20 mouse cellular contexts compared by ENCODE assay signal in genomic region chr15:78246143-78247116, GRCm38 (mm10). TPM values are rescaled to one million over a fixed set of nuclear protein-coding genes. Genes with fewer than 3 reads are reported as not detected.
DNase-seq lines count a peak whose midpoint lies in the region; ATAC-seq lines count a peak whose summit lies in the region.
"Had no signal": no experiment of that assay in that cellular context is flagged by ENCODE, and none has a peak within 500 bp of the region (broad histone marks: within the 10 kb centered on the region; RNA-seq: fewer than 3 reads in every experiment).

No protein-coding gene starts in this region.

- no peak overlapping the region for H3K27ac ChIP-seq in lung, embryonic 15.5 days
- peak overlapping the region; percentile 26; the same call in 1 of the 2 replicates for H3K27ac ChIP-seq in liver, embryonic 16.5 days (ENCODE audit: low read length)
- H3K27ac ChIP-seq in hindbrain, embryonic 11.5 days (ENCODE audit: low read depth, low read length), result no peak overlapping the region
- H3K27ac ChIP-seq: embryonic facial prominence, embryonic 12.5 days; hindbrain, embryonic 14.5 days; liver, embryonic 14.5 days; midbrain, embryonic 12.5 days had no signal

- peak; percentile 33 for DNase-seq in CD4-positive, CD25-positive, alpha-beta regulatory T cell, adult 2 months (ENCODE audit: low read depth, low spot score)
- DNase-seq in lung, postnatal 10 days, result no peak
- DNase-seq in layer of hippocampus, postnatal 36 days, result no peak
- DNase-seq in hindbrain, embryonic 11.5 days (ENCODE audit: low spot score), result no peak
- DNase-seq: cerebellum, adult 11-12 months; gastrocnemius, postnatal 36 days; kidney, adult 11 months; kidney, postnatal 14 days; layer of hippocampus, adult 9-11 months; thymus, postnatal 14 days had no signal

- no peak overlapping the region for H3K9ac ChIP-seq in lung, embryonic 15.5 days
- peak overlapping the region; percentile 40; the same call in 1 of the 2 replicates for H3K9ac ChIP-seq in liver, embryonic 16.5 days (ENCODE audit: low read depth, low read length)
- H3K9ac ChIP-seq in hindbrain, embryonic 11.5 days (ENCODE audit: low read depth, low read length), result no peak overlapping the region
- H3K9ac ChIP-seq: embryonic facial prominence, embryonic 12.5 days; hindbrain, embryonic 14.5 days; liver, embryonic 14.5 days; midbrain, embryonic 12.5 days had no signal

- peaks cover 12% of the 10 kb centered on the region for H3K4me1 ChIP-seq in lung, embryonic 15.5 days
- no peaks in the 10 kb centered on the region for H3K4me1 ChIP-seq in liver, embryonic 16.5 days (ENCODE audit: control insufficient read depth, low read depth, low read length)
- H3K4me1 ChIP-seq in hindbrain, embryonic 11.5 days (replicated peaks; ENCODE audit: control insufficient read depth, insufficient read depth, low read length), result no peaks in the 10 kb centered on the region
- H3K4me1 ChIP-seq: embryonic facial prominence, embryonic 12.5 days; midbrain, embryonic 12.5 days had no signal

- H3K4me3 ChIP-seq in lung, embryonic 15.5 days, result no peak overlapping the region
- H3K4me3 ChIP-seq in liver, embryonic 16.5 days (ENCODE audit: low read depth, low read length), result peak overlapping the region; percentile 34
- no peak overlapping the region for H3K4me3 ChIP-seq in hindbrain, embryonic 11.5 days (ENCODE audit: low read depth, low read length)
- H3K4me3 ChIP-seq: embryonic facial prominence, embryonic 12.5 days; midbrain, embryonic 12.5 days had no signal

- H3K4me2 ChIP-seq in lung, embryonic 15.5 days, result no peak overlapping the region
- no peak overlapping the region for H3K4me2 ChIP-seq in liver, embryonic 16.5 days (ENCODE audit: low read depth, low read length)
- H3K4me2 ChIP-seq in hindbrain, embryonic 11.5 days (replicated peaks; ENCODE audit: low read depth, low read length), result no peak overlapping the region
- H3K4me2 ChIP-seq: embryonic facial prominence, embryonic 12.5 days; hindbrain, embryonic 14.5 days; midbrain, embryonic 12.5 days had no signal

- WGBS in lung, embryonic 15.5 days, result 42% methylated on average over 18 of the region's 18 CpGs
- WGBS in liver, embryonic 16.5 days (ENCODE audit: insufficient replicate concordance), result 59% methylated on average over 18 of the region's 18 CpGs
- 78% methylated on average over 18 of the region's 18 CpGs for WGBS in hindbrain, embryonic 11.5 days

- H3K27me3 ChIP-seq in lung, embryonic 15.5 days, result no peaks in the 10 kb centered on the region
- H3K27me3 ChIP-seq in liver, embryonic 16.5 days (ENCODE audit: control insufficient read depth, insufficient read depth, low read depth, low read length), result no peaks in the 10 kb centered on the region
- no peaks in the 10 kb centered on the region for H3K27me3 ChIP-seq in hindbrain, embryonic 11.5 days (ENCODE audit: control insufficient read depth, insufficient read depth, low read length)
- H3K27me3 ChIP-seq: embryonic facial prominence, embryonic 12.5 days; midbrain, embryonic 12.5 days had no signal

- no peaks in the 10 kb centered on the region for H3K36me3 ChIP-seq in lung, embryonic 15.5 days
- no peaks in the 10 kb centered on the region for H3K36me3 ChIP-seq in liver, embryonic 16.5 days (ENCODE audit: control insufficient read depth, insufficient read depth)
- no peaks in the 10 kb centered on the region for H3K36me3 ChIP-seq in hindbrain, embryonic 11.5 days (ENCODE audit: control insufficient read depth, insufficient read depth, low read length)
- H3K36me3 ChIP-seq: embryonic facial prominence, embryonic 12.5 days; midbrain, embryonic 12.5 days had no signal

- no peaks in the 10 kb centered on the region for H3K9me3 ChIP-seq in lung, embryonic 15.5 days
- no peaks in the 10 kb centered on the region for H3K9me3 ChIP-seq in liver, embryonic 16.5 days (replicated peaks; ENCODE audit: control insufficient read depth, low read length)
- no peaks in the 10 kb centered on the region for H3K9me3 ChIP-seq in hindbrain, embryonic 11.5 days (ENCODE audit: control insufficient read depth, low read length)
- H3K9me3 ChIP-seq: embryonic facial prominence, embryonic 12.5 days; midbrain, embryonic 12.5 days had no signal

- ATAC-seq in CD4-positive, CD25-positive, alpha-beta regulatory T cell, adult 4 months, result no peak
- peak; percentile 58; the same call in 1 of the 2 replicates for ATAC-seq in lung, embryonic 15.5 days (ENCODE audit: borderline replicate concordance, extremely low read depth, low FRiP score, low TSS enrichment)
- ATAC-seq in liver, embryonic 16.5 days (ENCODE audit: low read depth), result no peak
- ATAC-seq in neutrophil, adult 5-6 weeks (ENCODE audit: extremely low read depth, insufficient number of reproducible peaks, low FRiP score, poor library complexity, severe bottlenecking), result peak; percentile 44; the same call in 1 of the 2 replicates
- no peak for ATAC-seq in hindbrain, embryonic 11.5 days (ENCODE audit: low FRiP score)
- ATAC-seq: Patski had no signal

RNA-seq across cellular contexts. Expression of gene Ncf4, which starts 1.8 kb away (rescaled TPM):
- 100 to 1,000 TPM; 175 to 188 TPM for polyA plus RNA-seq in CD4-positive, CD25-positive, alpha-beta regulatory T cell, adult 4 months (2017; shearing (Covaris generic))
- 5.3 and 5.9 TPM in 2 replicates for polyA plus RNA-seq in lung, embryonic 15.5 days (2015; fragmentation: Nextera tagmentation; extraction: Ambion mirVana)
- polyA plus RNA-seq in liver, embryonic 16.5 days (2015; fragmentation: Nextera tagmentation; extraction: Ambion mirVana), result 47.8 and 49.9 TPM in 2 replicates
- total RNA-seq in neutrophil, adult 5-6 weeks (2017), result 225 and 254 TPM in 2 replicates
- 1 to 10 TPM in 1 of 2 experiments, under 1 TPM in 1; 0.58 to 1.2 TPM for total RNA-seq in layer of hippocampus, postnatal 36 days (2021)
- polyA plus RNA-seq in hindbrain, embryonic 11.5 days (2014; fragmentation: Nextera tagmentation; extraction: Ambion mirVana), result 6.9 and 7.9 TPM in 2 replicates

RNA-seq across cellular contexts. Expression of gene Pvalb, which starts 40.2 kb away (rescaled TPM):
- not detected for polyA plus RNA-seq in CD4-positive, CD25-positive, alpha-beta regulatory T cell, adult 4 months (2017; shearing (Covaris generic))
- 0.18 and 0.26 TPM in 2 replicates for polyA plus RNA-seq in lung, embryonic 15.5 days (2015; fragmentation: Nextera tagmentation; extraction: Ambion mirVana)
- polyA plus RNA-seq in liver, embryonic 16.5 days (2015; fragmentation: Nextera tagmentation; extraction: Ambion mirVana), result not detected in 2 replicates
- not detected in 2 replicates for total RNA-seq in neutrophil, adult 5-6 weeks (2017)
- 10 to 100 TPM; 52.0 to 62.7 TPM for total RNA-seq in layer of hippocampus, postnatal 36 days (2021)
- polyA plus RNA-seq in hindbrain, embryonic 11.5 days (2014; fragmentation: Nextera tagmentation; extraction: Ambion mirVana), result 1.2 and 1.7 TPM in 2 replicates
- polyA plus RNA-seq: liver, embryonic 14.5 days; Patski; stomach, embryonic 14.5 days had no signal

RNA-seq across cellular contexts. Expression of gene Csf2rb2, which starts 59.1 kb away (rescaled TPM):
- polyA plus RNA-seq in CD4-positive, CD25-positive, alpha-beta regulatory T cell, adult 4 months (2017; shearing (Covaris generic)), result under 1 TPM in 1 of 2 experiments, not detected in 1; 0.12 TPM
- polyA plus RNA-seq in lung, embryonic 15.5 days (2015; fragmentation: Nextera tagmentation; extraction: Ambion mirVana), result 0.22 and 0.47 TPM in 2 replicates
- polyA plus RNA-seq in liver, embryonic 16.5 days (2015; fragmentation: Nextera tagmentation; extraction: Ambion mirVana), result 1.3 and 1.9 TPM in 2 replicates
- 7.3 and 8.1 TPM in 2 replicates for total RNA-seq in neutrophil, adult 5-6 weeks (2017)
- total RNA-seq in layer of hippocampus, postnatal 36 days (2021), result 1 to 10 TPM; 1.4 to 1.5 TPM
- polyA plus RNA-seq in hindbrain, embryonic 11.5 days (2014; fragmentation: Nextera tagmentation; extraction: Ambion mirVana), result 0.34 and 0.39 TPM in 2 replicates

Comparison
In these comparisons a context has a peak if more than half of its experiments do, and no peak if none do; other contexts are left out.
1. ATAC-seq: peak in lung, embryonic 15.5 days (single experiment) and neutrophil, adult 5-6 weeks (single experiment); none in CD4-positive, CD25-positive, alpha-beta regulatory T cell, adult 4 months (single experiment), liver, embryonic 16.5 days (single experiment) and hindbrain, embryonic 11.5 days (single experiment).